Mouse (Mus musculus): ENCODE data around the gene Lamtor2. TPM values are rescaled to one million over a fixed set of nuclear protein-coding genes. Genes with fewer than 3 reads are reported as not detected.
A peak's percentile ranks its signal among the peaks of the same experiment; 100 is the strongest.
"Not testable (repeated sequence)": the region's sequence is repeated elsewhere in the genome, so short reads cannot be mapped to it uniquely, and the experiment has no call there.

Gene Lamtor2
- 10 to 100 TPM; 96.9 to 99.5 TPM for total RNA-seq (2021)

GRCm38 (mm10) chr3:88552676-88553524 is at the start of gene Lamtor2:
Lamtor2 (minus strand) TSS chr3:88553074.
- intact Hi-C loops (cut with DNase I) = loop anchor here (5.0 kb wide), 1 partner anchor 666 kb away; the partner anchor contains the start of gene Prcc
- peak; percentile 98 to 99 for DNase-seq (ENCODE audit: low spot score in 2 of 2)

DNA sequence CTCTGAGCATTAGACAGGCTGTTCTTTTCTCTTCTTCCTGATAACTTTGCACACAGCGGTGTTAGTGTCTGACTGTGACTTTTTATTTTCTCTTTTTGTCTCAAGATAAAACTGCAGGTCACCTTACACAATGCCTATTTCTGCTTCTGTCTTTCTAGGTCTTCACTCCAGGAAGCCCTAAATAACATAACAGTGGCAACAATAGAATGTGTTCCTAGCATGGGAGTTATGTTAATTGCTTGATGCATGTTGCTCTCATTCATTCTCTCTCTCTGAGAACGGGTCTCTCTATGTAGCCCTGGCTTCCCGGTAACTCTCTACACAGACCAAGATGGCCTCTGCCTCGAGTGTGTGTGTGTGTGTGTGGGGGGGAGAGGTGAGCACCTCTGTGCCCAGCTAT is 49.6 kb upstream of the Lamtor2 start:
- intact Hi-C loops (cut with DNase I) = no loop called here
- DNase-seq (ENCODE audit: low spot score in 2 of 2) = no peak

GRCm38 (mm10) chr3:88596547-88596946 is 43.7 kb upstream of the Lamtor2 start:
- intact Hi-C loops (cut with DNase I); DNase-seq (ENCODE audit: low spot score in 2 of 2): not testable (repeated sequence)

- DNase-seq (ENCODE audit: low spot score in 2 of 2) = no peak
- intact Hi-C loops (cut with DNase I) = no loop called here
Observed at GRCm38 (mm10) chr3:88593893-88594580, 41.2 kb upstream of the Lamtor2 start.

DNA sequence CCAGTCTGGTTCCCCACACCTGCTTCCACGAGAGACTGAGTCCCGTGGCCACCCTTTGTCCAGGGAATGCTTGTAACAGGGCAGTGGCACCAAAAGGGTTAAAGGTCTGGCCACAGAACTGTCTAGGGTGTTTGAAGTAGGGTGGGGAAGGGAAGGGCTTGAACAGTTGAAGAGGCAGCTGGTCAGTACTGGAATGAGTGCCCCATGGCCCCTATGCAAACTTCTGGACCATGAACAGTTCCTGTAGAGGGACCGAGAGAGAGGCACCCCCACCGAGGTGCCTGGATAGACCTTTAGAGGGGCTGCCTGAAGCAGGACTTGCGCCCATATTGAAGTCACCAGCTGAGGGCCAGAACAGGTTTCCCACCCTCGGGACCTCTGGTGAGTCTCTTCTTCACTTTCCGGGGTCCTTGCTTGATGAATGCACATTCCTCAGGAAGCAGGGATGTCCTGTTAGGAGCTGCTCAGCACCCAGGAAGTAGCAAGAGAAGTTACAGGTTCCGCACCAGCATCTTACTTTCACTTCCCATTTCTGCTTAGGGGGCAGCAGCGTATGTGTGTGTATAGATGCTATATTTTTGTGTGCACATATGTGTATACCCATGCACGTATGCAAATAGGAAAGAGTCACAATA is 40.2 kb upstream of the Lamtor2 start:
- intact Hi-C loops (cut with DNase I) = no loop called here

GRCm38 (mm10) chr3:88591950-88592731 is 39.3 kb upstream of the Lamtor2 start:
- intact Hi-C loops (cut with DNase I) = loop anchor here (2.0 kb wide), 1 partner anchor 147 kb away; no protein-coding TSS in a partner anchor
- DNase-seq (ENCODE audit: low spot score in 2 of 2) = peak; percentile 40 to 55

More for the DNA sequence above, 40.2 kb upstream of the Lamtor2 start:
- no peak for DNase-seq (ENCODE audit: low spot score in 2 of 2)

DNA sequence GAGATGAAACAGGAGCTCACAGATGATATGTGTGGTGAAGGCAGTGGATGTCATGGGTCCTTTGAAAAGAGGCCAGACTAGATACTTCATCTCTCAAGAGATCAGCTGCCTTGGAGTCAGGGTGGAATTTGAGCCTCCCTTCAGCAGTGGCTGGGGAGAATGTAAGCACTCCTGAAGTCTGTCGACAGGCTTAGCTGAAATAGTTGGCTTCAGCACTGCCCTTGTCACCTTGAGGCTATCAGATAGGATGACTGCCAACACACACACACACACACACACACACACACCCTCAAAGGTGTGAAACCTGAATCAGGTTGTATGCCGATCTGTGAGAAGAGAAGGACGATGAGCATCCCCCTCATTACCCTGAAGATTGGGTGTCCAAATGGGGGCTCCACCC is 38.2 kb upstream of the Lamtor2 start:
- intact Hi-C loops (cut with DNase I) = loop anchor here (2.0 kb wide), 1 partner anchor 148 kb away; no protein-coding TSS in a partner anchor

GRCm38 (mm10) chr3:88590246-88590645 is 37.4 kb upstream of the Lamtor2 start:
- DNase-seq (ENCODE audit: low spot score in 2 of 2) = no peak
- intact Hi-C loops (cut with DNase I) = loop anchor here (2.0 kb wide), 1 partner anchor 149 kb away; no protein-coding TSS in a partner anchor

More for the DNA sequence above, 38.2 kb upstream of the Lamtor2 start:
- no peak for DNase-seq (ENCODE audit: low spot score in 2 of 2)

- DNase-seq (ENCODE audit: low spot score in 2 of 2) = no peak
- intact Hi-C loops (cut with DNase I) = no loop called here
Observed at GRCm38 (mm10) chr3:88586640-88587039, 33.8 kb upstream of the Lamtor2 start.

GRCm38 (mm10) chr3:88585769-88586168 is 32.9 kb upstream of the Lamtor2 start:
- DNase-seq (ENCODE audit: low spot score in 2 of 2) = no peak
- intact Hi-C loops (cut with DNase I) = no loop called here

DNA sequence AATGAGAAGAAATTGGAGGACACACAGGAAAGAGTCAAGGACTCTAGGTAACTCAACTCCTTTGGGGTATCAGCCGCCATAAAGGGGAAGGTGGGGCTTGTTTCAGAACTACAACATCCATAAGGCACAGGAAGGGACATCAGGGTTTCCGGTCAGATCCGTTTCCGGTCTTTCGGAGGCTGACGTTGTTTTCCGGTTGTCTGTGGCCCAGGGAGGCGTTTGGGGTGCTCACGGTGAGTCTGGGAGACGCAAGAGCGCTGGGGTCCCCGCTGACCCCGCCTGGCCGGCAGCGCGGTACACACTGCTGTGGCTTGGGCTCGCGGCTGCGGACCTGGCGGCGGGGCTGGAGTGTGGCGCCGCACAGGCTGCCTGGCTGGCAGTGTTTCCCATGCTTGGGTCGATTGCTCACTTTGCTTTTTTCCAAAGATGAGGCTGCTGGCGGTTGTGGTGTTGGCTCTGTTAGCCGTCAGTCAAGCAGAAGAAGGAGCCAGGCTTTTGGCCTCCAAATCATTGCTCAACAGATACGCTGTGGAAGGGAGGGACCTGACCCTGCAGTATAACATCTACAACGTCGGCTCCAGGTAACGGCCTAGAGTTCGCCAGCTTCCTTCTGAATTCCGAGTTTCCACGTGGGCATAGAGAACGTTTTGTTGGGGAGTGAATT is 26.7 kb upstream of the Lamtor2 start:
- peak; percentile 80 to 88 for DNase-seq (ENCODE audit: low spot score in 2 of 2)

GRCm38 (mm10) chr3:88578498-88579424 is 25.9 kb upstream of the Lamtor2 start:
- no peak for DNase-seq (ENCODE audit: low spot score in 2 of 2)
- intact Hi-C loops (cut with DNase I) = no loop called here

More for the DNA sequence above, 26.7 kb upstream of the Lamtor2 start:
- intact Hi-C loops (cut with DNase I) = no loop called here

- intact Hi-C loops (cut with DNase I); DNase-seq (ENCODE audit: low spot score in 2 of 2): not testable (repeated sequence)
Observed at GRCm38 (mm10) chr3:88577846-88578245, 25.0 kb upstream of the Lamtor2 start.

GRCm38 (mm10) chr3:88575540-88575939 is 22.7 kb upstream of the Lamtor2 start, which contains the start of gene Ssr2:
Ssr2 (plus strand) TSS chr3:88575876.
- DNase-seq (ENCODE audit: low spot score in 2 of 2) = no peak
- intact Hi-C loops (cut with DNase I) = no loop called here

DNA sequence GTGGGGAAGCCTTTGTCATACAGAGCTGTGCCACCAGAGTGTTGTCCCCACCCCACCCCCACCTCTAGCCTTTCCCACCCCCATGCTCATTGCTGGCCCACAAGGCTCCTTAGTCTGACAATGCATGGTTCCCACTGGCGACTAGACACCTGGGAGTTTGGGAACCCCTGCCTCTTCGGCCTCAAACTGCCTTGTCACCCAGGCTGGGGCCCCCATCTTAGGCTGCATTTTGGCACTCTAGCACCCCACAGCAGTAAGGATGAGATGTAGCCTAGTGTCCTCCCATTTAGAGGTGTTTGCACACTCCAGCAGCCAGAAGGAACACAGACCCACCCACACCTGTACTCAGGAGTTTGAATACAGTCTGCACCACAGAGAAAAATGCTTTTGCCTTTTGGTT is 20.9 kb upstream of the Lamtor2 start:
- DNase-seq (ENCODE audit: low spot score in 2 of 2) = no peak
- intact Hi-C loops (cut with DNase I) = no loop called here

GRCm38 (mm10) chr3:88572835-88573234 is 20.0 kb upstream of the Lamtor2 start:
- intact Hi-C loops (cut with DNase I) = no loop called here
- DNase-seq (ENCODE audit: low spot score in 2 of 2) = no peak

- intact Hi-C loops (cut with DNase I) = no loop called here
Observed at GRCm38 (mm10) chr3:88571856-88572255, 19.0 kb upstream of the Lamtor2 start.

GRCm38 (mm10) chr3:88570341-88570740 is 17.5 kb upstream of the Lamtor2 start:
- no peak for DNase-seq (ENCODE audit: low spot score in 2 of 2)
- intact Hi-C loops (cut with DNase I) = no loop called here

More at GRCm38 (mm10) chr3:88571856-88572255, 19.0 kb upstream of the Lamtor2 start:
- DNase-seq (ENCODE audit: low spot score in 2 of 2) = no peak

Data from left cerebral cortex, postnatal 25 days (tissue).